Mouse (Mus musculus): ENCODE measurements around the gene Senp5. TPM values are rescaled to one million over a fixed set of nuclear protein-coding genes. Genes with fewer than 3 reads are reported as not detected.
A peak's percentile ranks its signal among the peaks of the same experiment; 100 is the strongest.

Senp5 gene
- polyA plus RNA-seq, 1 experiment from 2014 or later, result 10.0 TPM

DNA sequence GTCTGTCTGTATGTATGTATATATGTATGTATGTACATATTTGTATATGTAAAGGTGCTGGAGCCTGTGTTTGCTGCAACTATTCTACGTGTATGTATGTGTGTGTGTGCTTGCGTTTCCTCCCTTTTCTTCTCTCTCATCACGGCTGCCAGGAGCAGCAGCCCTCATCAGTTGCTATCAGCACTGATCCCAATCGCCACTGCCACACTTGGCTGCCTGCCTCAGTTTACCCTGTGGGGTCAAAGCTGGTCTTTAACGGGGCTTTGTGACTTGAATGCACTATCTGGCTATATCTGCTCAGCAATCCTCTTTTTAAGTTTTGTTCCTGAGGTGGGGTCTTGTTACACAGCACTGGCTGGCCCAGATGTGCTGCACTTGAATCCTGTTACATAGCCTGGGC is 75.7 kb downstream of the Senp5 start:
- no peak overlapping the region for H3K4me3 ChIP-seq (ENCODE audit: low read depth, low read length)
- no peaks in the 10 kb centered on the region for H3K27me3 ChIP-seq (ENCODE audit: control insufficient read depth, insufficient read depth, low read length)
- 80% methylated on average over 5 of the region's 5 CpGs for WGBS
- no peaks in the 10 kb centered on the region for H3K36me3 ChIP-seq (replicated peaks; ENCODE audit: control insufficient read depth, insufficient read depth, low read depth, low read length)
- H3K4me2 ChIP-seq (ENCODE audit: low read depth, low read length), result no peak overlapping the region
- H3K4me1 ChIP-seq (ENCODE audit: control insufficient read depth, insufficient read depth, low read length), result no peaks in the 10 kb centered on the region
- ATAC-seq (replicated peaks; ENCODE audit: insufficient number of reproducible peaks, low FRiP score, low TSS enrichment, low read depth) (no peak), DNase-seq (ENCODE audit: low spot score) (no peak)
- H3K27ac ChIP-seq (replicated peaks; ENCODE audit: low read depth, low read length), result no peak overlapping the region
- no peak overlapping the region for H3K9ac ChIP-seq (replicated peaks; ENCODE audit: low read length)
- H3K9me3 ChIP-seq (replicated peaks; ENCODE audit: control insufficient read depth, low read length), result no peaks in the 10 kb centered on the region

DNA sequence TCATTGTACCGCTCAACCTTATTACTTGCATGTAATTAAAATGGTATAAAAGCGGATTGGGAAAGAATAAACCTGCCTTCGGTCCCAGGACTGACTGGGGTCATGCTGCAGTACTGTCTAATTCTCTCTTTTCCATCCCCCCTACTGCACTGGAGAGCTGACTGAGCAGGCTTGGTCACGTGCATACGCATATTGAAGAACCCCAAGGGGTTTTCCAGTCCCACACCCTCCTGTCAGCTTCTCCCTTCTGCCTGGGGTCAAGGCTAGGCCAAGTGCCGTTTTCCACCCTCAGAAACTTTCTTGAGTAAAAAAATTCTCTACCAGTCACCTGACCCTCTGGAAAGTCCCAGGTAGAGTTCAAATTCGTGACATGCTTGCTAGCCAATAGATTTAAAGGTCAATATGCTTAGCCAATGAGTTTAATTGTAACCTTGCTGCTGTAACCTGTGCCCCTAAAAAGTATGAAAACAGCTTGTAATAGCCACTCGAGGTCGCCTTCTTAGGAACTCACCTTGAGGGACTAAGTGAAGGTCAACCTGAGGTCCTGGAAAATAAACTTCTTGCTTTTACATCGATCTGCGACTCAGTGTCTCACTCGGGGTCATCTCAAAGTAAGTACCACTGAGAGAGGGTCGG is 76.4 kb downstream of the Senp5 start:
- Histone ChIP-seq H3K4me3 (ENCODE audit: low read depth, low read length) (no peak overlapping the region), H3K4me2 (ENCODE audit: low read depth, low read length) (no peak overlapping the region), H3K36me3 (replicated peaks; ENCODE audit: control insufficient read depth, insufficient read depth, low read depth, low read length) (no peaks in the 10 kb centered on the region), H3K9me3 (replicated peaks; ENCODE audit: control insufficient read depth, low read length) (no peaks in the 10 kb centered on the region), H3K9ac (replicated peaks; ENCODE audit: low read length) (no peak overlapping the region), H3K4me1 (ENCODE audit: control insufficient read depth, insufficient read depth, low read length) (no peaks in the 10 kb centered on the region), H3K27me3 (ENCODE audit: control insufficient read depth, insufficient read depth, low read length) (no peaks in the 10 kb centered on the region), H3K27ac (replicated peaks; ENCODE audit: low read depth, low read length) (no peak overlapping the region)
- no peak for ATAC-seq (replicated peaks; ENCODE audit: insufficient number of reproducible peaks, low FRiP score, low TSS enrichment, low read depth)
- WGBS, result 81% methylated on average over 13 of the region's 13 CpGs
- no peak for DNase-seq (ENCODE audit: low spot score)

DNA sequence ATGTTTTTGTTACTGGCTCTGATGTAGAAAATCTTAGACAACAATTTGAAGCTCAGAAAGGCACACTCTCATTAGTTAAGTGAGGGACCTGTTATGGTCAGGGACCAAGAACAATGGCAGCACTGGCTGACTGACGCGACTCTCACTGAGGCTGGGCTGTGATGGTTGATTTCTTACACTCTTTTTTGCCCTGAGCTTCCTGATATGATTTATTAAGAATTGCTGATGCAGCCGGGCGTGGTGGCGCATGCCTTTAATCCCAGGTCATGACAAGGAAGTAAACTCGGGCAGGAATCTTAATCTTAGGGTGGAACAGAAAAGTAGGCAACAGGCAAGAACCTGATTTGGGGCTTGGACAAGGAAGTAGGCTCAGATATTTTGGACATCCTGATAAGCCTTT is 77.0 kb downstream of the Senp5 start:
- Histone ChIP-seq H3K27ac (replicated peaks; ENCODE audit: low read depth, low read length) (no peak overlapping the region), H3K27me3 (ENCODE audit: control insufficient read depth, insufficient read depth, low read length) (no peaks in the 10 kb centered on the region), H3K36me3 (replicated peaks; ENCODE audit: control insufficient read depth, insufficient read depth, low read depth, low read length) (no peaks in the 10 kb centered on the region), H3K4me1 (ENCODE audit: control insufficient read depth, insufficient read depth, low read length) (no peaks in the 10 kb centered on the region), H3K9me3 (replicated peaks; ENCODE audit: control insufficient read depth, low read length) (no peaks in the 10 kb centered on the region), H3K9ac (replicated peaks; ENCODE audit: low read length) (no peak overlapping the region), H3K4me3 (ENCODE audit: low read depth, low read length) (no peak overlapping the region), H3K4me2 (ENCODE audit: low read depth, low read length) (no peak overlapping the region)
- ATAC-seq (replicated peaks; ENCODE audit: insufficient number of reproducible peaks, low FRiP score, low TSS enrichment, low read depth) (no peak), DNase-seq (ENCODE audit: low spot score) (no peak)
- 79% methylated on average over 6 of the region's 6 CpGs for WGBS

DNA sequence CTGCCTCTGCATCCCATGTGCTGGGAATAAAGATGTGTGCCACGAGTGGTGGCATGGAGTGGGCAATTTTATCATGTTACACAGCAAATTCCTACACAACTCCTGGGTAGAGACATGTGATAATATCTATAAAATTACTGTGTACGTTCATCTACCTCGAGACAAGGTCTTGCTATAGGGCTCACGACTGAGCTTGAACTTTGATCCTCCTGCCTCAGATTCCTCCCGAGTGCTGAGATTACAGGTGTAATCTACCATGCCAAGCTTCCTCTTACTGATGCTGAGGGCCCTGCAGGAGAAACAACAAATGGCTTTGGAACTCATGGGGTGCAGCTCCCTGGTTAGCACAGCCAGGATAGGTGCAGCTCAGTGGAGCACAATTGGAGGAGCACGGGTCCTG is 78.7 kb downstream of the Senp5 start:
- Histone ChIP-seq H3K4me2 (ENCODE audit: low read depth, low read length) (no peak overlapping the region), H3K36me3 (replicated peaks; ENCODE audit: control insufficient read depth, insufficient read depth, low read depth, low read length) (no peaks in the 10 kb centered on the region), H3K9ac (replicated peaks; ENCODE audit: low read length) (no peak overlapping the region), H3K27ac (replicated peaks; ENCODE audit: low read depth, low read length) (no peak overlapping the region), H3K9me3 (replicated peaks; ENCODE audit: control insufficient read depth, low read length) (no peaks in the 10 kb centered on the region), H3K4me1 (ENCODE audit: control insufficient read depth, insufficient read depth, low read length) (no peaks in the 10 kb centered on the region), H3K27me3 (ENCODE audit: control insufficient read depth, insufficient read depth, low read length) (no peaks in the 10 kb centered on the region), H3K4me3 (ENCODE audit: low read depth, low read length) (no peak overlapping the region)
- ATAC-seq (replicated peaks; ENCODE audit: insufficient number of reproducible peaks, low FRiP score, low TSS enrichment, low read depth) (no peak), DNase-seq (ENCODE audit: low spot score) (no peak)
- 86% methylated on average over 6 of the region's 6 CpGs for WGBS

DNA sequence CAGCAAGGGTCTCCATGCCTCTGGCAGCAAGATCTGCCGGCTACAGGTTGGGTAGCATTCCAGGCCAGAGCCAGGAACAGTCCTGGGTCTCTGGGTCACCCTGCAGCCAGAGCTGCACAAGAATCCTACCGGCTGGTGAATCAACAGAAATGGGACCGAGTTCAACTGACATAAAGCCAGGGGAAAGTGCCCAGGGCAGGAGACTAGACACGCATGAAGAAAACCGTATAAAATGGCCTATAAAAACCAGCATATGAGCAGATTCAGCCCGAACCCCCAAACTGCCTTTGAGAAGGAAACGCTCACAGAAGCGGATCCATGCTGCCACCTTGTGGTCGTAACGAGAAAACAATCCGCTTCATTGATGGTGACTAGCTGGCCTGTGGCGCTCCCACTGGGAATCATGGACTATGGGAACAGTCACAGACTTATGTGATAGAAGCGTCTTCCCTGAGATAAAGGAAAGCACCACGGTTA is 84.8 kb downstream of the Senp5 start:
- H3K4me1 ChIP-seq (ENCODE audit: control insufficient read depth, insufficient read depth, low read length), result no peaks in the 10 kb centered on the region
- 0 out of 2 replicates have a peak, but pooled peaks have one; percentile 18 for ATAC-seq (replicated peaks; ENCODE audit: insufficient number of reproducible peaks, low FRiP score, low TSS enrichment, low read depth)
- peak; percentile 92 for DNase-seq (ENCODE audit: low spot score)
- H3K36me3 ChIP-seq (replicated peaks; ENCODE audit: control insufficient read depth, insufficient read depth, low read depth, low read length), result no peaks in the 10 kb centered on the region
- H3K27me3 ChIP-seq (ENCODE audit: control insufficient read depth, insufficient read depth, low read length), result no peaks in the 10 kb centered on the region
- H3K27ac ChIP-seq (replicated peaks; ENCODE audit: low read depth, low read length), result no peak overlapping the region
- H3K4me3 ChIP-seq (ENCODE audit: low read depth, low read length), result no peak overlapping the region
- H3K4me2 ChIP-seq (ENCODE audit: low read depth, low read length), result no peak overlapping the region
- no peak overlapping the region; the same call in 1 of the 2 replicates for H3K9ac ChIP-seq (replicated peaks; ENCODE audit: low read length)
- 4% methylated on average over 14 of the region's 14 CpGs for WGBS
- H3K9me3 ChIP-seq (replicated peaks; ENCODE audit: control insufficient read depth, low read length), result no peaks in the 10 kb centered on the region

DNA sequence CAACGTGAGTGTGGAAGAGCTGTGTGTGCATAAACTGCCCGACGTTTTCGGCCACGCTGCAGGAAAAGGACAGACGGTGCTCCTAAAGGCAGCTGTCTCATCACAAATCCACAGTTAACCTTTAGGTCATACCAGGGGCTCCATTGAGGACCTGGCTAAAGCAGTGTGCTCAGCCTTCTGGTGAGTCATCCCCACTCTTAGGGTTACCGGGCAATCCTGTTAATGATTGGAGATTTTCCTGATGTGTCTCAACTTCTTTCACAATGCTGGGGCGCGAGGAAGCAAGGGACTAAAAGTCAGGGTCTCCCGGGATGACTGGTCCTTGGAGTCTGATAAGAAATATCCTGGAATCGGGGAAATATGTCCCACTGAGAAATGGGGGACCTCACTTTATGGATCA is 85.3 kb downstream of the Senp5 start:
- H3K9ac ChIP-seq (replicated peaks; ENCODE audit: low read length), result no peak overlapping the region; the same call in 1 of the 2 replicates
- no peaks in the 10 kb centered on the region for H3K36me3 ChIP-seq (replicated peaks; ENCODE audit: control insufficient read depth, insufficient read depth, low read depth, low read length)
- H3K27ac ChIP-seq (replicated peaks; ENCODE audit: low read depth, low read length), result no peak overlapping the region
- no peak overlapping the region for H3K4me2 ChIP-seq (ENCODE audit: low read depth, low read length)
- no peaks in the 10 kb centered on the region for H3K27me3 ChIP-seq (ENCODE audit: control insufficient read depth, insufficient read depth, low read length)
- H3K4me3 ChIP-seq (ENCODE audit: low read depth, low read length), result no peak overlapping the region
- H3K4me1 ChIP-seq (ENCODE audit: control insufficient read depth, insufficient read depth, low read length), result no peaks in the 10 kb centered on the region
- DNase-seq (ENCODE audit: low spot score), result no peak
- no peak for ATAC-seq (replicated peaks; ENCODE audit: insufficient number of reproducible peaks, low FRiP score, low TSS enrichment, low read depth)
- H3K9me3 ChIP-seq (replicated peaks; ENCODE audit: control insufficient read depth, low read length), result no peaks in the 10 kb centered on the region
- whole genome bisulfite sequencing, result 71% methylated on average over 11 of the region's 11 CpGs

DNA sequence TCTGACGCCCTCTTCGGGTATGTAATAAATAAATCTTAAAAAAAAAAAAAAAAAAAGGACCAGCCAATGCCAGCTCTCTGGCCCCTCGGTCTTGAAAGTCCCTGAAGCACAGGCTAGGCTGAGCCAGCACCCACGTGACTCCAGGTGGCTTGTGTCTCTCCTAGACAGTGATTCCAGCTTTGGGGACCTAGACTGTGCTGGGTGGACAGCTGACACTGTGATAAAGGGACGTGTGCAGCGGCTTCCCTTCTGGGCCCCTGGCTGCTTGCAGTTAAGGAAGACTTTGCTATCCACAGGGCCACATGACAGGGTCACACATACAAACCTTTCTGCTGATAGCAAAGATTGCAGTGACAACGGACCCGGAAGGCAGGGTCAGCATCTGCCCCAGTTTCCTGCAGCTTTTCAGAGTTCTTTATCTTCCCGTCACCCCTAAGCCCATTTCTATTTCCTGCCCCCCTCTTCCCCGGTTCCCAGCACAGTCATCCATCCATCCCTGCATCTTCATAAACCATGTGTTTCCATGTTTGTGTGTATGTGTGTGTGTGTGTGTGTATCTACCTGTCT is 92.7 kb downstream of the Senp5 start:
- Histone ChIP-seq H3K4me1 (ENCODE audit: control insufficient read depth, insufficient read depth, low read length) (no peaks in the 10 kb centered on the region; the same call in 1 of the 2 replicates), H3K4me2 (ENCODE audit: low read depth, low read length) (no peak overlapping the region), H3K27ac (replicated peaks; ENCODE audit: low read depth, low read length) (no peak overlapping the region), H3K36me3 (replicated peaks; ENCODE audit: control insufficient read depth, insufficient read depth, low read depth, low read length) (no peaks in the 10 kb centered on the region), H3K4me3 (ENCODE audit: low read depth, low read length) (no peak overlapping the region), H3K27me3 (ENCODE audit: control insufficient read depth, insufficient read depth, low read length) (no peaks in the 10 kb centered on the region), H3K9ac (replicated peaks; ENCODE audit: low read length) (no peak overlapping the region), H3K9me3 (replicated peaks; ENCODE audit: control insufficient read depth, low read length) (no peaks in the 10 kb centered on the region)
- no peak for ATAC-seq (replicated peaks; ENCODE audit: insufficient number of reproducible peaks, low FRiP score, low TSS enrichment, low read depth)
- no peak for DNase-seq (ENCODE audit: low spot score)
- 67% methylated on average over 10 of the region's 10 CpGs for WGBS
